Mouse (Mus musculus): ENCODE data around the gene Vasp. TPM values are rescaled to one million over a fixed set of nuclear protein-coding genes. Genes with fewer than 3 reads are reported as not detected.

The Vasp gene
- polyA plus RNA-seq, 1 experiment from 2014 or later: 109 TPM

GRCm38 (mm10) chr7:19230041-19230580, 41.5 kb downstream of the Vasp start:
- Histone ChIP-seq H3K9ac (replicated peaks; ENCODE audit: low read depth) (no peak overlapping the region), H3K27me3 (replicated peaks; ENCODE audit: insufficient read depth, low read length) (no peaks in the 10 kb centered on the region), H3K9me3 (ENCODE audit: low read length) (no peaks in the 10 kb centered on the region), H3K36me3 (ENCODE audit: insufficient read depth, low read length) (no peaks in the 10 kb centered on the region), H3K4me2 (replicated peaks; ENCODE audit: low read depth, low read length) (no peak overlapping the region), H3K4me3 (ENCODE audit: low read depth, low read length) (no peak overlapping the region), H3K4me1 (ENCODE audit: insufficient read depth, low read depth, low read length) (peaks cover 8% of the 10 kb centered on the region), H3K27ac (ENCODE audit: low read length) (no peak overlapping the region)
- no peak for DNase-seq (ENCODE audit: low spot score)
- WGBS: 73% methylated on average over 2 of the region's 2 CpGs
- ATAC-seq: no peak
- TF ChIP-seq EP300 (IDR thresholded peaks at IDR 0.05) (no peak), CTCF (IDR thresholded peaks at IDR 0.05) (no peak)

DNA sequence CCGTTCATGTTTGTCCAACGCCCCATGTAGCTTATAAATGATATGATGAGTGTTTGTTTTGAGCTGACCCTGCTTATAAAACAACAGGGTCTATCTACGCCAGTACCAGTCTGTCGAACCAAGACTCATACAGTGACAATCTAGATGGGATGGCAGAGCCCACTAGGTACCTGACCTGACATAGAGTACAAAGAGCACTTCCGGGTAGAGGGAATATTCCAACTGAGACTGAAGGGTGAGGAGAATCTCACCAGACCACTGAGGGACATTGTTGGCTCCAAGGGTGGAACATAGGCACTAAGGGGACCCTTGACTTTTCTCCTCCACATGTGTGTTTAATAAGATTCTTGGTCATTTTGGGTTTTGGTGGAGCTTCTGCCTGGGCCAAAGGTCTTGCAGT, 42.2 kb downstream of the Vasp start:
- TF ChIP-seq EP300 (IDR thresholded peaks at IDR 0.05) (no peak), CTCF (IDR thresholded peaks at IDR 0.05) (no peak)
- H3K27ac ChIP-seq (ENCODE audit: low read length): peak overlapping the region; percentile 64
- peak overlapping the region; percentile 49 for H3K4me3 ChIP-seq (ENCODE audit: low read depth, low read length)
- H3K4me1 ChIP-seq (ENCODE audit: insufficient read depth, low read depth, low read length): peaks cover 8% of the 10 kb centered on the region
- whole genome bisulfite sequencing: 26% methylated on average over 5 of the region's 5 CpGs
- H3K9ac ChIP-seq (replicated peaks; ENCODE audit: low read depth): peak overlapping the region; percentile 61; the same call in 1 of the 2 replicates
- no peaks in the 10 kb centered on the region for H3K36me3 ChIP-seq (ENCODE audit: insufficient read depth, low read length)
- peak overlapping the region; percentile 88 for H3K4me2 ChIP-seq (replicated peaks; ENCODE audit: low read depth, low read length)
- ATAC-seq (no peak), DNase-seq (ENCODE audit: low spot score) (no peak)
- H3K27me3 ChIP-seq (replicated peaks; ENCODE audit: insufficient read depth, low read length): no peaks in the 10 kb centered on the region
- no peaks in the 10 kb centered on the region for H3K9me3 ChIP-seq (ENCODE audit: low read length)

DNA sequence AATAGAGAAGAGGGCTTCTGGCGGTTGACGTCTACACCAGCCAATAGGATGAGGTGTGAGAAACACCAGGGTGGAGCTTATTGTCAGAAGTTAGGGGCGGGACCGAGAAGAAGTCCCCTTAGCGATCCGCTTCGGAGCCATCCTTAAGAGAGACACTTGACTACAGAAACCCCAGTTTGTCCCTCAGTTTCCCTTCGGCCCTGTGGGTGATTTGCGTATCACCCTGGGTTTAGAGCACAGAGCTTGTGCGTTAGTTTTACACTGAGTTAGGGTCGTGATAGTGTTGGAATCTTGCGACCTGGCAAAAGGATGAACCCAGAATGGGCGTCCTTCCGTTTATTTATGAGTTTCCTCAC, 42.8 kb downstream of the Vasp start:
- Histone ChIP-seq H3K9ac (replicated peaks; ENCODE audit: low read depth) (peak overlapping the region; percentile 61), H3K27me3 (replicated peaks; ENCODE audit: insufficient read depth, low read length) (no peaks in the 10 kb centered on the region), H3K4me2 (replicated peaks; ENCODE audit: low read depth, low read length) (peak overlapping the region; percentile 88), H3K27ac (ENCODE audit: low read length) (peak overlapping the region; percentile 95), H3K4me1 (ENCODE audit: insufficient read depth, low read depth, low read length) (peaks cover 8% of the 10 kb centered on the region), H3K36me3 (ENCODE audit: insufficient read depth, low read length) (no peaks in the 10 kb centered on the region), H3K4me3 (ENCODE audit: low read depth, low read length) (peak overlapping the region; percentile 49), H3K9me3 (ENCODE audit: low read length) (no peaks in the 10 kb centered on the region)
- no peak for TF ChIP-seq CTCF (IDR thresholded peaks at IDR 0.05)
- no peak for TF ChIP-seq EP300 (IDR thresholded peaks at IDR 0.05)
- DNase-seq (ENCODE audit: low spot score) (no peak), ATAC-seq (no peak)
- WGBS: under 1% methylated on average over 14 of the region's 14 CpGs

- H3K27ac ChIP-seq (ENCODE audit: low read length): peak within 1 kb of the TSS; percentile 96
- DNase-seq (ENCODE audit: low spot score) (peak; percentile 100), ATAC-seq (peak; percentile 92)
- peaks cover 8% of the 10 kb centered on the region for H3K4me1 ChIP-seq (ENCODE audit: insufficient read depth, low read depth, low read length)
- TF ChIP-seq CTCF (IDR thresholded peaks at IDR 0.05) (peak; percentile 76), EP300 (IDR thresholded peaks at IDR 0.05) (no peak; the same call in 1 of the 2 replicates)
- no peaks in the 10 kb centered on the region for H3K36me3 ChIP-seq (ENCODE audit: insufficient read depth, low read length)
- under 1% methylated on average over 69 of the region's 91 CpGs for WGBS
- H3K9ac ChIP-seq (replicated peaks; ENCODE audit: low read depth): peak within 1 kb of the TSS; percentile 68
- H3K9me3 ChIP-seq (ENCODE audit: low read length): no peaks in the 10 kb centered on the region
- H3K27me3 ChIP-seq (replicated peaks; ENCODE audit: insufficient read depth, low read length): no peaks in the 10 kb centered on the region
- H3K4me2 ChIP-seq (replicated peaks; ENCODE audit: low read depth, low read length): peak within 1 kb of the TSS; percentile 88
- H3K4me3 ChIP-seq (ENCODE audit: low read depth, low read length): peak within 1 kb of the TSS; percentile 64
Observed at GRCm38 (mm10) chr7:19227883-19228792, 43.5 kb downstream of the Vasp start, which contains the start of gene Opa3. Opa3 (plus strand) TSS chr7:19228334.

DNA sequence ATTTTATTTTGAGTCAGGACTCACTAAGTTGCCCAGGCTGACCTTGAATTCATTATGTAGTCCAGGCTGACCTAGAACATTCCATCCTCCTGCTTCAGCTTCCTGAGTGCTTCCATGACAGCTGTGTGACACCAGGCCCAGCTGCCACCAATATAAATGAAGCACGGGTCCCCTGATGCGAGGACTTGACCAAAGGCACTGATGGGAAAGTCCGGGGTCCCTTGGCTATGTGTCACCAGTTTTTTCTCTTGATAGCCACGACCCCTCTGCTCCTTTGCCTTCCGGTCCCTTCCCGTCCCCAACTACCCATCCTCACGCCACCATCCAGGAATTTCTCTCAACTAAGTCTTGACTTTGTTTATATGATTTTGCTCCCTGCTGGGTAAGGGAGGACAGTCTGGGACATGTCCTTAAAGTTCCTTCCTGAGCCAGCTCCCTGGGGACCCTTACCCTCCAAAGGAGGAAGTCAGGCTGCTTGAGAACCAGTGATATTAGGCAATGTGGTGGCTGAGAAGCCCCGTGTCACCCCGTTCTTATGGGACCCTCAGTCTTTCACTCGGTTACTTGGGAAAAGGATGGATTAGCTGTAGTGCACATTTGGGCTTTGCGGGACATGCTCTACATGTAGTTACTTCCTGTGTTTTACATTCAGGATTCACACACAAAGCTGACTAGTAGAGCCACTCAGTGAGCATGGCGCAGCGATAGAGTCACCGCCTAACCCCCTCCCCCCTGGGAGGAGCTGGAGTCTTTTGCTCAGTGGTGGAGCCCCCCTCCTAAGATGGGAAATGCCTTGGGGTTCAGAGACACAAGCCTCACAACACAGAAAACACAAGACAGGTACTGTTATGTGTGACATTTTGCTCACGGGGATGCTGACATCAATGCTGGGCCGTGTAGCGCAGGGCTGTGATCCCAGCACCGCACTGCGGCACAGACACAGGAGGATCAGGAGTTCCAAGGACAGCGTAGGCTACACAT, 44.5 kb downstream of the Vasp start:
- peak overlapping the region; percentile 96 for H3K27ac ChIP-seq (ENCODE audit: low read length)
- H3K36me3 ChIP-seq (ENCODE audit: insufficient read depth, low read length): no peaks in the 10 kb centered on the region
- no peaks in the 10 kb centered on the region for H3K27me3 ChIP-seq (replicated peaks; ENCODE audit: insufficient read depth, low read length)
- no peaks in the 10 kb centered on the region for H3K9me3 ChIP-seq (ENCODE audit: low read length)
- peak overlapping the region; percentile 78 for H3K4me2 ChIP-seq (replicated peaks; ENCODE audit: low read depth, low read length)
- DNase-seq (ENCODE audit: low spot score) (peak; percentile 76), ATAC-seq (peak; percentile 2)
- peak overlapping the region; percentile 68 for H3K9ac ChIP-seq (replicated peaks; ENCODE audit: low read depth)
- H3K4me3 ChIP-seq (ENCODE audit: low read depth, low read length): peak overlapping the region; percentile 64
- H3K4me1 ChIP-seq (ENCODE audit: insufficient read depth, low read depth, low read length): peaks cover 8% of the 10 kb centered on the region
- TF ChIP-seq CTCF (IDR thresholded peaks at IDR 0.05) (no peak), EP300 (IDR thresholded peaks at IDR 0.05) (no peak)
- WGBS: 9% methylated on average over 20 of the region's 20 CpGs

Data from lung, postnatal 0 days (tissue).